Mouse (Mus musculus): Measurements from ENCODE around the gene Ccdc146.

DNA sequence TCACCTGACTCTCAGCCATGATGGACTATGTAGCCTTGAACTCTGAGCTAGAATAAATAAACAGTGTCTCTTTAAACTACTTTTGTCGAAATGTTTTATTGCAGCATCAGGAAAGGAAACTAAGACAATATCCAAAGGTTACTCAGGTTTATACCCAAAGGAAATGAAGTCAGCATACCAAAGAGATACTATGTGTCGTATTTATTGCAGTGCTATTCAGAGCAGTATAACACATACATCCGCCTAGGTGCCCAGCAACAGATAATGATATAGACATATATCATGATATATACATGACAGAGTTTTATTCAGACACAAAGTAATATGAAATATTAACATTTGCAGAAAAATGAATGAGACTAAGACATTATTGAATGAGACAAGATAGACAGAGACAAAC, 61.1 kb downstream of the Ccdc146 start:
- TF ChIP-seq POLR2A (IDR thresholded peaks at IDR 0.05; ENCODE audit: low read depth, low read length) (no peak), CTCF (conservative IDR thresholded peaks at IDR 0.05; ENCODE audit: insufficient read depth, insufficient read length, low read depth, low read length) (no peak)

Data from kidney, adult 2 months (tissue).